Comparison of ENCODE assay signal across 19 mouse cellular contexts in the genomic region with DNA sequence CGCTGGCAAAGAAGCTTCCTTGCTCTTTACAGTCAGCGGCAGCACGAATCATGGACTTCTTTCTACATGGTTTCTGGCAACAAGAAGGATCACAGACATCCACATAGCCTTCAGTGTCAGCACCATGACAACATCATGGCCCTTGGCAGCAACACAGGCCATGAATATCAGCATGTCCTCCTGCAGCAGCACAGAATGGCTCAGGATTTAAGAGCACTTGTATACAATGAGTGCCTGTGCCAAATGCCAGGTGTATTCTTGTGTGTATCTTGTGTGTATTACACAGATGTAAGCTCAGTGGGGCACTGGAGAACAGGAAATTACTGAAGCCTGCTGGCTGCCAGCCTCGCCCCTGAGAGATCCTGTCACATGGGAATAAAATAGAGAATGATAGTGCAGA. TPM values are rescaled to one million over a fixed set of nuclear protein-coding genes. Genes with fewer than 3 reads are reported as not detected.
A peak's percentile ranks its signal among the peaks of the same experiment; 100 is the strongest.
DNase-seq lines count a peak whose midpoint lies in the region; ATAC-seq and TF ChIP-seq lines count a peak whose summit lies in the region.
"Had no signal": no experiment of that assay in that cellular context is flagged by ENCODE, and none has a peak within 500 bp of the region (broad histone marks: within the 10 kb centered on the region; RNA-seq: fewer than 3 reads in every experiment).

No protein-coding gene starts in this region.

- DNase-seq in adrenal gland, postnatal 36 days = peak; percentile 41 to 55
- DNase-seq in adrenal gland, adult 8-10 months = no peak
- DNase-seq in kidney, adult 18-20 months = no peak
- peak; percentile 61 for DNase-seq in brain, embryonic 14.5 days (ENCODE audit: low read depth)
- DNase-seq in thymus, postnatal 0 days (ENCODE audit: low spot score) = peak; percentile 70
- DNase-seq in B cell, adult 2 months = no peak
- DNase-seq in layer of hippocampus, adult 11-12 months (ENCODE audit: low spot score) = no peak
- DNase-seq: cerebellum, adult 9-11 months; heart, postnatal 14 days; kidney, postnatal 4 days; lung, adult 2 months had no signal

- no peak for TF ChIP-seq POLR2A in brain, embryonic 14.5 days (IDR thresholded peaks at IDR 0.05; ENCODE audit: borderline replicate concordance, extremely low read depth, insufficient read depth, insufficient read length, poor library complexity, severe bottlenecking)

- WGBS in kidney, embryonic 15.5 days = 68% methylated on average over 4 of the region's 4 CpGs

- no peak overlapping the region for H3K4me3 ChIP-seq in kidney, embryonic 15.5 days (replicated peaks)
- H3K4me3 ChIP-seq: embryonic facial prominence, embryonic 13.5 days; heart, embryonic 10.5 days; intestine, embryonic 15.5 days; limb, embryonic 12.5 days; liver, embryonic 12.5 days had no signal

- H3K4me2 ChIP-seq in kidney, embryonic 15.5 days = no peak overlapping the region
- H3K4me2 ChIP-seq: embryonic facial prominence, embryonic 13.5 days; hindbrain, embryonic 14.5 days; intestine, embryonic 15.5 days; limb, embryonic 12.5 days; liver, embryonic 12.5 days had no signal

- H3K36me3 ChIP-seq in kidney, embryonic 15.5 days = no peaks in the 10 kb centered on the region
- H3K36me3 ChIP-seq: embryonic facial prominence, embryonic 13.5 days; heart, embryonic 10.5 days; intestine, embryonic 15.5 days; limb, embryonic 12.5 days; liver, embryonic 12.5 days had no signal

- H3K9ac ChIP-seq in kidney, embryonic 15.5 days = no peak overlapping the region
- H3K9ac ChIP-seq: embryonic facial prominence, embryonic 13.5 days; hindbrain, embryonic 14.5 days; intestine, embryonic 15.5 days; limb, embryonic 12.5 days; liver, embryonic 12.5 days had no signal

- H3K4me1 ChIP-seq in kidney, embryonic 15.5 days = peaks cover 32% of the 10 kb centered on the region
- H3K4me1 ChIP-seq: liver, embryonic 12.5 days had no signal

- no peak for TF ChIP-seq CTCF in brain, embryonic 14.5 days (IDR thresholded peaks at IDR 0.05; ENCODE audit: borderline replicate concordance, extremely low read depth, insufficient read depth, insufficient read length)

- no peaks in the 10 kb centered on the region for H3K27me3 ChIP-seq in kidney, embryonic 15.5 days
- H3K27me3 ChIP-seq: intestine, embryonic 15.5 days; limb, embryonic 12.5 days had no signal

- no peak for ATAC-seq in kidney, embryonic 15.5 days (replicated peaks; ENCODE audit: low FRiP score)
- ATAC-seq: forebrain, embryonic 16.5 days; intestine, embryonic 15.5 days; liver, embryonic 12.5 days had no signal

- H3K27ac ChIP-seq in kidney, embryonic 15.5 days = peak overlapping the region; percentile 18; the same call in 1 of the 2 replicates
- H3K27ac ChIP-seq: embryonic facial prominence, embryonic 13.5 days; heart, embryonic 10.5 days; hindbrain, embryonic 14.5 days; intestine, embryonic 15.5 days; limb, embryonic 12.5 days; liver, embryonic 12.5 days had no signal

- H3K9me3 ChIP-seq in kidney, embryonic 15.5 days (replicated peaks) = no peaks in the 10 kb centered on the region
- H3K9me3 ChIP-seq: embryonic facial prominence, embryonic 13.5 days; heart, embryonic 10.5 days; intestine, embryonic 15.5 days; limb, embryonic 12.5 days; liver, embryonic 12.5 days had no signal

RNA-seq across cellular contexts. Expression of gene Galnt2, which starts 57.5 kb away (rescaled TPM):
- total RNA-seq in adrenal gland, postnatal 36 days (2021) = 10 to 100 TPM; 58.1 to 62.7 TPM
- total RNA-seq in adrenal gland, adult 8-10 months (2022) = 10 to 100 TPM; 47.0 to 66.5 (median 54.4) TPM
- polyA plus RNA-seq in kidney, embryonic 15.5 days (2015; fragmentation: Nextera tagmentation; extraction: Ambion mirVana) = 47.6 and 49.0 TPM in 2 replicates
- 42.0 and 50.3 TPM in 2 replicates for polyA plus RNA-seq in brain, embryonic 14.5 days (2012; rRNA removed)
- polyA plus RNA-seq in thymus, postnatal 0 days (2015; fragmentation: Nextera tagmentation; extraction: Ambion mirVana) = 70.9 and 73.9 TPM in 2 replicates

Comparison
In these comparisons a context has a peak if more than half of its experiments do, and no peak if none do; other contexts are left out.
1. DNase-seq: peak in adrenal gland, postnatal 36 days (2 of 2), brain, embryonic 14.5 days (single experiment) and thymus, postnatal 0 days (single experiment); none in adrenal gland, adult 8-10 months (single experiment), kidney, adult 18-20 months (single experiment), B cell, adult 2 months (0 of 2) and layer of hippocampus, adult 11-12 months (single experiment).